Mouse (Mus musculus) MEL (cell line): Measurements from ENCODE around the gene Slc7a5. TPM values are rescaled to one million over a fixed set of nuclear protein-coding genes. Genes with fewer than 3 reads are reported as not detected.
A peak's percentile ranks its signal among the peaks of the same experiment; 100 is the strongest.

ENCODE experiments used
- DNase-seq: peaks from one replicate; pipeline ENCODE4 v3.0.0; 2011; ENCODE audit warnings: low read depth, low spot score
- H3K27ac ChIP-seq: 2 replicates; pipeline ENCODE4 v1.5.1; 2012; ENCODE audit warnings: low read depth, mild to moderate bottlenecking, control low read depth, low read length, moderate library complexity; ENCODE audit not compliant: control insufficient read depth
- H3K27me3 ChIP-seq, 2 experiments: fragments of 150-350 bp in 1 of 2; sonication (generic) in 1 of 2; 2 replicates each; pipeline ENCODE4 v1.6.1; 2012; ENCODE audit warnings: low read length in 2 of 2, mild to moderate bottlenecking in 2 of 2, improper control_type of control experiment in 1 of 2, moderate library complexity in 1 of 2; ENCODE audit not compliant: insufficient read depth in 2 of 2, control insufficient read depth in 1 of 2
- H3K36me3 ChIP-seq, 2 experiments: 2 replicates each; pipeline ENCODE4 v1.6.1; 2012 to 2014; ENCODE audit warnings: low read length in 2 of 2, improper control_type of control experiment in 1 of 2, inconsistent platforms in 1 of 2, mild to moderate bottlenecking in 1 of 2; ENCODE audit not compliant: insufficient read depth in 2 of 2, control insufficient read depth in 1 of 2
- H3K4me1 ChIP-seq, 2 experiments: fragments of 150-350 bp in 1 of 2; sonication (generic) in 1 of 2; 2 replicates each; pipeline ENCODE4 v1.6.1; 2012; ENCODE audit warnings: low read length in 2 of 2, improper control_type of control experiment in 1 of 2, mild to moderate bottlenecking in 1 of 2; ENCODE audit not compliant: insufficient read depth in 2 of 2, control insufficient read depth in 1 of 2
- H3K4me3 ChIP-seq, 2 experiments: fragments of 150-350 bp in 1 of 2; sonication (generic) in 1 of 2; 2 replicates each; pipeline ENCODE4 v1.5.1; 2012; ENCODE audit warnings: low read depth in 2 of 2, low read length in 2 of 2, mild to moderate bottlenecking in 2 of 2, moderate library complexity in 2 of 2, control low read depth in 1 of 2, improper control_type of control experiment in 1 of 2; ENCODE audit not compliant: control insufficient read depth in 1 of 2, insufficient read depth in 1 of 2
- H3K79me2 ChIP-seq: 2 replicates; pipeline ENCODE4 v1.6.1; 2012; ENCODE audit warnings: mild to moderate bottlenecking, low read length, moderate library complexity; ENCODE audit not compliant: control insufficient read depth, poor library complexity, insufficient read depth
- H3K9ac ChIP-seq: 2 replicates; pipeline ENCODE4 v1.6.1; 2012; ENCODE audit warnings: low read depth, mild to moderate bottlenecking, control low read depth, low read length, moderate library complexity; ENCODE audit not compliant: control insufficient read depth, poor library complexity, severe bottlenecking
- H3K9me3 ChIP-seq: fragments of 150-350 bp; sonication (generic); replicated peaks from 2 replicates; pipeline ENCODE4 v1.6.1; 2012; ENCODE audit warnings: mild to moderate bottlenecking, low read length, improper control_type of control experiment, moderate library complexity; ENCODE audit not compliant: insufficient read depth
- BHLHE40 ChIP-seq: IDR thresholded peaks from 2 replicates; pipeline ENCODE4 v1.6.1; 2012; ENCODE audit warnings: low read depth, mild to moderate bottlenecking, inconsistent platforms, low read length, improper control_type of control experiment, borderline replicate concordance
- CHD1 ChIP-seq: IDR thresholded peaks from 2 replicates; pipeline ENCODE4 v1.6.1; 2012; ENCODE audit warnings: low read depth, mild to moderate bottlenecking, inconsistent platforms, low read length, improper control_type of control experiment
- CHD2 ChIP-seq: IDR thresholded peaks from 2 replicates; pipeline ENCODE4 v1.6.1; 2011; ENCODE audit warnings: low read length, improper control_type of control experiment
- CTCF ChIP-seq, 3 experiments: IDR thresholded peaks in 2 of 3; conservative IDR thresholded peaks in 1 of 3; 2 replicates each; pipeline ENCODE4 v1.5.1; 2011 to 2012; ENCODE audit warnings: low read length in 3 of 3, low read depth in 2 of 3, mild to moderate bottlenecking in 2 of 3, improper control_type of control experiment in 1 of 3, inconsistent platforms in 1 of 3, mixed read lengths in 1 of 3, moderate library complexity in 1 of 3; ENCODE audit not compliant: control insufficient read depth in 1 of 3, insufficient read depth in 1 of 3, poor library complexity in 1 of 3, severe bottlenecking in 1 of 3
- ELF1 ChIP-seq: IDR thresholded peaks from 2 replicates; pipeline ENCODE4 v1.6.1; 2014; ENCODE audit warnings: low read depth, mild to moderate bottlenecking, inconsistent platforms, low read length, improper control_type of control experiment, moderate library complexity
- EP300 ChIP-seq, 2 experiments: IDR thresholded peaks; 2 replicates each; pipeline ENCODE4 v1.6.1; 2011; ENCODE audit warnings: improper control_type of control experiment in 2 of 2, low read length in 2 of 2, low read depth in 1 of 2, mild to moderate bottlenecking in 1 of 2
- ETS1 ChIP-seq: IDR thresholded peaks from 2 replicates; pipeline ENCODE4 v1.6.1; 2012; ENCODE audit warnings: low read depth, mild to moderate bottlenecking, inconsistent platforms, low read length, improper control_type of control experiment, moderate library complexity
- GATA1 ChIP-seq: IDR thresholded peaks from 2 replicates; pipeline ENCODE4 v1.6.1; 2011; ENCODE audit warnings: low read depth, low read length, improper control_type of control experiment
- HCFC1 ChIP-seq: IDR thresholded peaks from 2 replicates; pipeline ENCODE4 v1.6.1; 2012; ENCODE audit warnings: low read depth, mild to moderate bottlenecking, inconsistent platforms, low read length, improper control_type of control experiment, moderate library complexity
- JUND ChIP-seq: IDR thresholded peaks from 2 replicates; pipeline ENCODE4 v1.6.1; 2011; ENCODE audit warnings: low read depth, mild to moderate bottlenecking, improper control_type of control experiment, low read length
- KAT2A ChIP-seq: conservative IDR thresholded peaks from 2 replicates; pipeline ENCODE4 v1.6.1; 2012; ENCODE audit warnings: low read depth, low read length, improper control_type of control experiment, inconsistent platforms
- MAX ChIP-seq: IDR thresholded peaks from 2 replicates; pipeline ENCODE4 v1.6.1; 2011; ENCODE audit warnings: low read length, improper control_type of control experiment
- MAZ ChIP-seq: IDR thresholded peaks from 2 replicates; pipeline ENCODE4 v1.6.1; 2012; ENCODE audit warnings: low read depth, mild to moderate bottlenecking, inconsistent platforms, low read length, improper control_type of control experiment
- MEF2A ChIP-seq: IDR thresholded peaks from 2 replicates; pipeline ENCODE4 v1.6.1; 2014; ENCODE audit warnings: low read depth, mild to moderate bottlenecking, inconsistent platforms, low read length, improper control_type of control experiment; ENCODE audit not compliant: poor library complexity, insufficient replicate concordance, severe bottlenecking; ENCODE audit errors: extremely low read depth
- MXI1 ChIP-seq: IDR thresholded peaks from 2 replicates; pipeline ENCODE4 v1.6.1; 2011; ENCODE audit warnings: mild to moderate bottlenecking, low read depth, low read length, improper control_type of control experiment
- MYB ChIP-seq: IDR thresholded peaks from 2 replicates; pipeline ENCODE4 v1.6.1; 2011; ENCODE audit warnings: mild to moderate bottlenecking, low read depth, low read length, improper control_type of control experiment
- MYC ChIP-seq: IDR thresholded peaks from 2 replicates; pipeline ENCODE4 v1.6.1; 2011; ENCODE audit warnings: low read depth, mild to moderate bottlenecking, low read length, improper control_type of control experiment, moderate library complexity
- NELFE ChIP-seq: IDR thresholded peaks from 2 replicates; pipeline ENCODE4 v1.6.1; 2011; ENCODE audit warnings: low read depth, low read length, improper control_type of control experiment
- NRF1 ChIP-seq: IDR thresholded peaks from 2 replicates; pipeline ENCODE4 v1.6.1; 2014; ENCODE audit warnings: low read depth, mild to moderate bottlenecking, inconsistent platforms, low read length, improper control_type of control experiment, moderate library complexity; ENCODE audit not compliant: poor library complexity, insufficient read depth, severe bottlenecking
- POLR2A ChIP-seq, 2 experiments: IDR thresholded peaks; 2 replicates each; pipeline ENCODE4 v1.6.1; 2011 to 2012; ENCODE audit warnings: low read length in 2 of 2, mild to moderate bottlenecking in 2 of 2, control low read depth in 1 of 2, improper control_type of control experiment in 1 of 2, low read depth in 1 of 2, moderate library complexity in 1 of 2; ENCODE audit not compliant: control insufficient read depth in 1 of 2, insufficient read depth in 1 of 2, poor library complexity in 1 of 2
- POLR2AphosphoS2 ChIP-seq: IDR thresholded peaks from 2 replicates; pipeline ENCODE4 v1.6.1; 2011; ENCODE audit warnings: low read length, improper control_type of control experiment
- POLR2AphosphoS5 ChIP-seq: IDR thresholded peaks from 2 replicates; pipeline ENCODE4 v1.6.1; 2012; ENCODE audit warnings: low read depth, borderline replicate concordance, mild to moderate bottlenecking, inconsistent platforms, low read length, moderate library complexity, mixed read lengths
- RAD21 ChIP-seq: IDR thresholded peaks from 2 replicates; pipeline ENCODE4 v1.6.1; 2011; ENCODE audit warnings: mild to moderate bottlenecking, low read depth, low read length, improper control_type of control experiment
- RCOR1 ChIP-seq: IDR thresholded peaks from 2 replicates; pipeline ENCODE4 v1.6.1; 2012; ENCODE audit warnings: low read depth, mild to moderate bottlenecking, inconsistent platforms, low read length, improper control_type of control experiment
- SIN3A ChIP-seq: IDR thresholded peaks from 2 replicates; pipeline ENCODE4 v1.6.1; 2012; ENCODE audit warnings: low read length, improper control_type of control experiment, inconsistent platforms
- SMC3 ChIP-seq: IDR thresholded peaks from 2 replicates; pipeline ENCODE4 v1.6.1; 2011; ENCODE audit warnings: low read depth, low read length, improper control_type of control experiment
- TAL1 ChIP-seq: IDR thresholded peaks from 2 replicates; pipeline ENCODE4 v1.6.1; 2012; ENCODE audit warnings: mild to moderate bottlenecking, inconsistent platforms, low read length, moderate library complexity, mixed read lengths
- TBP ChIP-seq: IDR thresholded peaks from 2 replicates; pipeline ENCODE4 v1.8.0; 2011; ENCODE audit warnings: low read depth, low read length, improper control_type of control experiment
- TCF12 ChIP-seq: IDR thresholded peaks from 2 replicates; pipeline ENCODE4 v1.6.1; 2014; ENCODE audit warnings: low read depth, mild to moderate bottlenecking, inconsistent platforms, low read length, improper control_type of control experiment, moderate library complexity
- UBTF ChIP-seq: IDR thresholded peaks from 2 replicates; pipeline ENCODE4 v1.6.1; 2012; ENCODE audit warnings: low read depth, mild to moderate bottlenecking, inconsistent platforms, low read length, improper control_type of control experiment, moderate library complexity, borderline replicate concordance; ENCODE audit not compliant: insufficient read depth
- USF1 ChIP-seq: IDR thresholded peaks from 2 replicates; pipeline ENCODE4 v1.6.1; 2014; ENCODE audit warnings: low read depth, mild to moderate bottlenecking, inconsistent platforms, low read length, improper control_type of control experiment, moderate library complexity
- USF2 ChIP-seq, 2 experiments: IDR thresholded peaks; 2 replicates each; pipeline ENCODE4 v1.6.1; 2011 to 2012; ENCODE audit warnings: improper control_type of control experiment in 2 of 2, low read length in 2 of 2, borderline replicate concordance in 1 of 2, inconsistent platforms in 1 of 2, low read depth in 1 of 2, mild to moderate bottlenecking in 1 of 2; ENCODE audit not compliant: insufficient read depth in 1 of 2
- ZC3H11A ChIP-seq: IDR thresholded peaks from 2 replicates; pipeline ENCODE4 v1.6.1; 2012; ENCODE audit warnings: low read depth, mild to moderate bottlenecking, inconsistent platforms, low read length, improper control_type of control experiment
- ZKSCAN1 ChIP-seq: IDR thresholded peaks from 2 replicates; pipeline ENCODE4 v1.6.1; 2012; ENCODE audit warnings: low read depth, mild to moderate bottlenecking, inconsistent platforms, low read length, improper control_type of control experiment, moderate library complexity
- ZMIZ1 ChIP-seq: IDR thresholded peaks from 2 replicates; pipeline ENCODE4 v1.6.1; 2012; ENCODE audit warnings: low read depth, mild to moderate bottlenecking, inconsistent platforms, low read length, improper control_type of control experiment, moderate library complexity
- ZNF384 ChIP-seq: IDR thresholded peaks from 2 replicates; pipeline ENCODE4 v1.6.1; 2012; ENCODE audit warnings: low read depth, mild to moderate bottlenecking, inconsistent platforms, low read length, improper control_type of control experiment
- polyA plus RNA-seq, 2 experiments: library from polyadenylated mRNA; stranded (reverse) in 1 of 2; unstranded in 1 of 2; fragments of >175 nt in 1 of 2; fragments of >200 nt in 1 of 2; gene quantifications; 2 replicates each; pipeline versions ENCODE4 v1.2.1 to v1.2.4; 2012; ENCODE audit warnings: low replicate concordance in 2 of 2, low read depth in 1 of 2; ENCODE audit not compliant: insufficient read length in 2 of 2, insufficient read depth in 1 of 2, missing spikeins in 1 of 2
- total RNA-seq: library from RNA; depleted of rRNA; stranded (reverse); fragments of 300-350 nt; gene quantifications from 2 replicates; pipeline ENCODE4 v1.2.3, GENCODE M21; 2012; rRNA removed

Slc7a5 gene
- 108 and 164 TPM in 2 replicates for total RNA-seq
- 100 to 1,000 TPM in 1 of 2 experiments, 10 to 100 TPM in 1; 55.0 to 263 TPM for polyA plus RNA-seq

- peak within 1 kb of the TSS; percentile 95 for H3K27ac ChIP-seq
- peak; percentile 97 for DNase-seq
- H3K79me2 ChIP-seq, result peaks cover 47% of the 10 kb centered on the region
- no peaks in the 10 kb centered on the region for H3K27me3 ChIP-seq
- peaks cover 8 to 30% of the 10 kb centered on the region in 2 experiments for H3K4me1 ChIP-seq
- peaks cover 6 to 22% of the 10 kb centered on the region in 2 experiments for H3K36me3 ChIP-seq
- peak within 1 kb of the TSS; percentile 93 for H3K9ac ChIP-seq
- peak within 1 kb of the TSS; percentile 93 to 96 for H3K4me3 ChIP-seq
- no peaks in the 10 kb centered on the region for H3K9me3 ChIP-seq
- TF ChIP-seq MAZ, result peak; percentile 84
- TF ChIP-seq USF1, result peak; percentile 71
- peak; percentile 56 to 85 for TF ChIP-seq EP300 (IDR thresholded peaks at IDR 0.05; ENCODE audit: low read depth in 1 of 2, low read length in 2 of 2)
- TF ChIP-seq USF2 (IDR thresholded peaks at IDR 0.05; ENCODE audit: borderline replicate concordance in 1 of 2, insufficient read depth in 1 of 2, low read depth in 1 of 2, low read length in 2 of 2), result no peak
- TF ChIP-seq POLR2A (IDR thresholded peaks at IDR 0.05; ENCODE audit: control insufficient read depth in 1 of 2, insufficient read depth in 1 of 2, low read depth in 1 of 2, low read length in 2 of 2, poor library complexity in 1 of 2), result peak; percentile 85 to 98
- peak; percentile 97 for TF ChIP-seq MYC
- TF ChIP-seq CHD2, result peak; percentile 43; the same call in 1 of the 2 replicates
- peak; percentile 36 for TF ChIP-seq TAL1
- TF ChIP-seq MYB, result no peak
- TF ChIP-seq CTCF (IDR thresholded peaks at IDR 0.05 in 2 of 3, conservative IDR thresholded peaks at IDR 0.05 in 1 of 3; ENCODE audit: control insufficient read depth in 1 of 3, insufficient read depth in 1 of 3, low read depth in 2 of 3, low read length in 3 of 3, poor library complexity in 1 of 3, severe bottlenecking in 1 of 3), result no peak; a peak in 1 of 6 replicates
- TF ChIP-seq POLR2AphosphoS2, result peak; percentile 94
- peak; percentile 47; the same call in 1 of the 2 replicates for TF ChIP-seq HCFC1
- peak; percentile 82 for TF ChIP-seq TCF12
- no peak for TF ChIP-seq MEF2A
- peak; percentile 64; the same call in 1 of the 2 replicates for TF ChIP-seq RCOR1
- no peak for TF ChIP-seq UBTF
- peak; percentile 93 for TF ChIP-seq TBP
- TF ChIP-seq JUND, result no peak
- TF ChIP-seq MXI1, result peak; percentile 100
- no peak for TF ChIP-seq ZNF384
- TF ChIP-seq POLR2AphosphoS5, result no peak
- TF ChIP-seq BHLHE40, result peak; percentile 74
- TF ChIP-seq KAT2A, result 0 out of 2 replicates have a peak, but pooled peaks have one; percentile 24
- TF ChIP-seq GATA1, result peak; percentile 78
- TF ChIP-seq SMC3, result no peak
- TF ChIP-seq ELF1, result peak; percentile 37; the same call in 1 of the 2 replicates
- TF ChIP-seq NELFE, result peak; percentile 97
- no peak for TF ChIP-seq ZKSCAN1
- TF ChIP-seq ZC3H11A, result no peak
- TF ChIP-seq CHD1, result no peak
- TF ChIP-seq NRF1, result peak; percentile 56
- no peak for TF ChIP-seq RAD21
- TF ChIP-seq MAX, result peak; percentile 91
- TF ChIP-seq ETS1, result peak; percentile 88
- TF ChIP-seq ZMIZ1, result peak; percentile 99
- TF ChIP-seq SIN3A, result peak; percentile 99
Observed at GRCm38 (mm10) chr8:121907587-121908248, at the start of gene Slc7a5. Gene Slc7a5, minus strand, starts transcription at chr8:121907694.
